Mouse (Mus musculus): ENCODE measurements around the gene Gm10666.
"Not testable (repeated sequence)": the region's sequence is repeated elsewhere in the genome, so short reads cannot be mapped to it uniquely, and the experiment has no call there.

Gene Gm10666

DNA sequence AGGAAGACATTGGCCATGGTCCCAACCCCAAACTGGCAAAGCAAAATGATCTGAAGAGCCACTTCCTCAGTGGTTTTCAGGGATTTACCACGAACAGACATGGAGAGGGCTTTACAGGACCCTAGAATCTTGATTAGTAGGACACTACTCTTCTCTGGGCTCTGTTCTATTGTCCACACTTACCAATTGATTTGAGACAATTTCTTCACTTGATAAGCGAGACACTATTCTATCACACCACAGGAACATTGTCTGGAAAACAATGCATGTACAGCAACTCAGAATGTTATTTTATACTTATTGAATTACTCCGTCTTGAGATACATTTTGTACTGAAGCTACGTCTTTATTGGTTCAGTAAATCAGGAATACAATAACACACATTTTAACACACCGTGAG, at the start of gene Gm10666:
Gene Gm10666 (minus strand): TSS at position 101 of the 400 bp plus-strand sequence.
- not testable (repeated sequence) for DNase-seq (ENCODE audit: low spot score in 2 of 2)

- not testable (repeated sequence) for DNase-seq (ENCODE audit: low spot score in 2 of 2)
Observed at GRCm38 (mm10) chr7:22163935-22164334, 29.4 kb upstream of the Gm10666 start, which contains the start of gene Vmn1r142. Vmn1r142 (minus strand) TSS chr7:22164035.

DNA sequence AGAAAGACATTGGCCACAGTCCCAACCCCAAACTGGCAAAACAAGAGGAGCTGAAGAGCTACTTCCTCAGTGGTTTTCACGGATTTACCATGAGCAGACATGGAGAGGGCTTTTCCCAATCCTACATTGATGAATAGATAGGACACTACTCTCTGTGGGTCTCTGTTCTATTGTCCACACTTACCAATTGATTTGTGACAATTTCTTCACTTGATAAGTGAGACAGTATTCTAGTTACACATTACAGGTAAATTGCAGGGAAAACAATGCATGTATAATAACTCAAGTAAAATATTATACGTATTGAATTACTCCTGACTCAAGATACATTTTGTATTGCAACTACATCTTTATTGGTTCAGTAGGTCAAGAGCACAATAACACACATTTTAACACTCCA, 16.4 kb downstream of the Gm10666 start, which contains the start of gene Gm16451:
Gene Gm16451 (minus strand): TSS at position 101 of the 400 bp plus-strand sequence.
- not testable (repeated sequence) for DNase-seq (ENCODE audit: low spot score in 2 of 2)
